Mouse (Mus musculus) brown adipose tissue, adult 24 weeks (tissue): ENCODE data around the gene Trmt6. TPM values are rescaled to one million over a fixed set of nuclear protein-coding genes. Genes with fewer than 3 reads are reported as not detected.

Source experiments
- H3K27ac ChIP-seq: fragments of 200-500 bp; replicated peaks from 2 replicates; pipeline ENCODE4 v1.5.1; 2012; ENCODE audit warnings: low read depth, mild to moderate bottlenecking, low read length
- H3K4me1 ChIP-seq: fragments of 200-500 bp; 2 replicates; pipeline ENCODE4 v1.6.1; 2012; ENCODE audit warnings: low read length, mixed read lengths; ENCODE audit not compliant: control insufficient read depth, insufficient read depth, insufficient read length
- H3K4me3 ChIP-seq: fragments of 200-500 bp; 2 replicates; pipeline ENCODE4 v1.5.1; 2012; ENCODE audit warnings: low read depth, mild to moderate bottlenecking, low read length, moderate library complexity; ENCODE audit not compliant: insufficient read depth
- polyA plus RNA-seq: library from polyadenylated mRNA; stranded (reverse); fragments of >200 nt; gene quantifications from 2 replicates; pipeline ENCODE4 v1.2.4, GENCODE M21; 2012; ENCODE audit not compliant: missing spikeins, insufficient read depth, insufficient read length

The Trmt6 gene
- polyA plus RNA-seq, 1 experiment: 10.0 TPM

DNA sequence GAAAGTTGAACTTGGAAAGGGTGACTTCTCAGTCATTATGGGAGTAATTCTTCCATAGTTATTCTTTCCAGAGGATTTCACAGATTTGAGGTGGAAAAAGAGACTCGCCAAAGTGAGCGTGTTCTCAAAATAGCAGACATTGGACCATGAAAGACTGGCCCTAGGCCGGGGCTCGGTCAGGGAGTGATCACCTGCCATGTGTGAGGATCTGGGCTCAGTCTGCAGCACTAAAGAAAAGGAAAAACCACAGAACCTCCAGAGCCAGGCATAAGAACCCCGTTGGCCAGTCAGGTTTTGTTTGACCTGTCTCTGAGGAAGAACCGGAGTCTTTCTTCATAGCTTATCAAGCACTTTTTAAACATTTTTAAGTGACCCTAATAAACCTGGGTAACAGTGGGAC is 31.8 kb downstream of the Trmt6 start:
- H3K27ac ChIP-seq: no peak overlapping the region
- no peaks in the 10 kb centered on the region for H3K4me1 ChIP-seq
- H3K4me3 ChIP-seq: no peak overlapping the region

DNA sequence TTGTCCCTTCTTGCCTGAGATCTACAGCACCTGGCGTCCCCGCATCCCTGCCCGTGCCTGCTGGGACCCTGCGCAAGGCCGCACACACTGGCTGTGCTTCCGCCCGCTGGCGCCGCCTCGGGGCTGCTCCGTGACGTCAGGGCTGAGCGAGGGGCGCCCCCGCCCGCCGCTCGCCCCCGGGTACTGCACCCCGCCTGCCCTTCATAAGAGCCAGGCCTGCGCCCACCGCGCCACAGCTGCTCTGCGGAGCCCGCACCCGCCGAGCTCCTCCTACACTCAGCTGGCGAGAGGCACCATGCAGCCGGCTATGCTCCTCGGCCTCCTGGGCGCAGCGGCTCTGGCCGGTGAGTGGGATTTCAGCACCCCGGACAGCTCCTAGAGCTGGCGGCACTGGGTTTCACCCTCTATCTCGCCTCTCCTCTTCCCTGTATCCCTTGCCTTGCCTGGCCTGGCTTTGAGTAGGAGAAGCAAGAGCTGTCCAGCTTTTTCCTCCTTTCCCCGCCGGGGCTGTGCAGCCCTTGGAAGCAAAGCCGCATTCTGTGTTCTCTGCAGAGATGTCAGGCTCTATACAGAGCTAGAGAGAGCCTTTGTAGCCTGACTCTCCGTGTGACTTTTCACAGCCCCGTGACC is 34.3 kb downstream of the Trmt6 start:
- Histone ChIP-seq H3K27ac (no peak overlapping the region), H3K4me3 (no peak overlapping the region), H3K4me1 (no peaks in the 10 kb centered on the region)

DNA sequence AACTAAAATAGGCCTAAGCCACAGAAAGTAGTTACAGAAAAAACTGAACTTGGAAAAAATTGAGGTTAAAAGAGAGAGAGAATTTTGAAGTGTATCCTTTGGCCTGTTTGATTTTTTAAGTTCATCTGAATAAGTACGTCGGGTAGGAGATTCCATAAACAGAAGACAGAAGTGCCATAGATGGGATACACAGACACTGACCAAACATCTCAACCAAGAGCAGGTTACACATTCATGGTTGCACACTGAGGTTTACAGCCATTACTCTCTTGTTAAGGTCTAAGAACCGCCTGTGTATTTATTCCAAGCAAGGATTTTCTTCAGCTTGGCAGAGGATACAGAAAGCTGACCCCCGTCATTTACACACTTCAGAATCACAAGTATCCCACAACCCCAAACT is 34.9 kb downstream of the Trmt6 start, which contains the start of gene Chgb:
Chgb (plus strand) TSS at position 301 of the 400 bp plus-strand sequence.
- H3K4me1 ChIP-seq: no peaks in the 10 kb centered on the region
- no peak within 1 kb of the TSS for H3K27ac ChIP-seq
- no peak within 1 kb of the TSS for H3K4me3 ChIP-seq

DNA sequence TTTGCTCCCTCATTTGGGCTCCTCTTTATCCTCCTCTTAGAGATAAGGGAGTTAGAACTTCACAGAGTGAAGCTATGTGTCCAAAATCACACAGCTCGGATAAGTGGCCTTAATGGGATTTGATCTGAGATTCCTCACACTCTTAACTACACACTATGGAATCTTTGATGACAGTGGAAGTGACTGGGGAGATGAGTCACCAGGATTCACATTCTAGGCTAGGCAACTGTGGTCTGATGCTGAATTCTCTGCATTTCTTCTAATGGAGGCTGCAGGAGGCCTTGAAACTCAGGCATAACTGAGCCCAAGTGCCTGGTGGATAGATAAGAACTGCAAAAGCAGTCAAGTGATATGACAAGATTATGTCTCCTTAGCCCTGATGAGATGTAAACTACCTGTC is 45.0 kb downstream of the Trmt6 start:
- H3K4me3 ChIP-seq: no peak overlapping the region
- H3K27ac ChIP-seq: no peak overlapping the region
- H3K4me1 ChIP-seq: no peaks in the 10 kb centered on the region

DNA sequence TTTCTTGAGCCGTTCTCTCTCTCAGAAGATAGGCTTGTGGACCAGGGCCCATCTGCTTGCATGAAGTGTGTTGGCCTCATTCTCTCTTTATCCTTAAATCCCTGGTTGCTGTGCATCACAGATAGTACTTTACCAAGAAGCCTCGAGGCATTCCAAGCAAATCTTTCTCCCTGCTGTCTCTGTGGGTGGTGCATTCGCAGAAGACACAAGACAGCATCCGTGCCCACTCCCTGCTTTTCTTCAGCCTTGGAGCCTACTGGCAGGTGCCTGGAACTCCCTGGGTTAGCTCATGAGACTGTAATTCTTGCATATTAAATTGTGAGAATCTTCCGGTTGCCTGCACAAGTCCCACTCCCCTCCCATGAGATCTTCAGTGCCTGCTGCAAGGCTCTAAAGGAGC is 57.9 kb downstream of the Trmt6 start:
- Histone ChIP-seq H3K4me1 (no peaks in the 10 kb centered on the region), H3K4me3 (no peak overlapping the region), H3K27ac (no peak overlapping the region)

Other genes with a start within 250 kb of the Trmt6 start
- gene Gpcpd1, start 228.3 kb downstream of the Trmt6 start, polyA plus RNA-seq: 15.3 and 23.7 TPM in 2 replicates
- gene Shld1, start 129.1 kb downstream of the Trmt6 start, polyA plus RNA-seq: 3.6 and 6.7 TPM in 2 replicates
- gene Chgb, start 34.8 kb downstream of the Trmt6 start, polyA plus RNA-seq: not detected in 2 replicates
- gene Mcm8, start 86 bp upstream of the Trmt6 start, polyA plus RNA-seq: 2.7 and 3.4 TPM in 2 replicates
- 277 and 328 TPM in 2 replicates for gene Crls1, start 30.6 kb upstream of the Trmt6 start, polyA plus RNA-seq
- gene Lrrn4, start 64.8 kb upstream of the Trmt6 start, polyA plus RNA-seq: 1.1 and 1.4 TPM in 2 replicates
- not detected in 2 replicates for gene Fermt1, start 129.9 kb upstream of the Trmt6 start, polyA plus RNA-seq